Mouse (Mus musculus) CD8-positive naive resting alpha-beta T cell, adult 2 months (primary cell): ENCODE measurements around the gene Cwh43.

ENCODE experiments used
- DNase-seq, 2 experiments: peaks; one replicate each; pipeline ENCODE4 v3.0.0; 2022; ENCODE audit warnings: low read depth in 2 of 2, low spot score in 2 of 2

Cwh43 gene

GRCm38 (mm10) chr5:73393041-73393440 lies 12.8 kb upstream of the Cwh43 start:
- DNase-seq = no peak

- DNase-seq = no peak
Measured at GRCm38 (mm10) chr5:73399768-73400526, 5.9 kb upstream of the Cwh43 start.

- DNase-seq = no peak
Measured at GRCm38 (mm10) chr5:73401341-73401740, 4.5 kb upstream of the Cwh43 start.

GRCm38 (mm10) chr5:73402911-73403310 lies 3.0 kb upstream of the Cwh43 start:
- DNase-seq = no peak

GRCm38 (mm10) chr5:73403311-73404068 lies 2.4 kb upstream of the Cwh43 start:
- DNase-seq = no peak

- DNase-seq = no peak
Measured at GRCm38 (mm10) chr5:73404790-73405189, 1.1 kb upstream of the Cwh43 start.

- DNase-seq = no peak
Measured at GRCm38 (mm10) chr5:73406861-73407260, 986 bp downstream of the Cwh43 start.

- DNase-seq = no peak
Measured at GRCm38 (mm10) chr5:73409970-73410369, 4.1 kb downstream of the Cwh43 start.

- DNase-seq = no peak
Measured at GRCm38 (mm10) chr5:73411771-73412170, 5.9 kb downstream of the Cwh43 start.

- DNase-seq = no peak
Measured at GRCm38 (mm10) chr5:73414172-73414571, 8.3 kb downstream of the Cwh43 start.

- no peak for DNase-seq
Measured at GRCm38 (mm10) chr5:73419045-73419695, 13.3 kb downstream of the Cwh43 start.

GRCm38 (mm10) chr5:73426824-73427223 lies 20.9 kb downstream of the Cwh43 start:
- DNase-seq = no peak

- peak in 1 of 2 experiments; percentile 35 for DNase-seq
Measured at GRCm38 (mm10) chr5:73431581-73431980, 25.7 kb downstream of the Cwh43 start.

GRCm38 (mm10) chr5:73432805-73433204 lies 26.9 kb downstream of the Cwh43 start:
- no peak for DNase-seq

- no peak for DNase-seq
Measured at GRCm38 (mm10) chr5:73434764-73435163, 28.9 kb downstream of the Cwh43 start.

- no peak for DNase-seq
Measured at GRCm38 (mm10) chr5:73442176-73442575, 36.3 kb downstream of the Cwh43 start.

- DNase-seq = no peak
Measured at GRCm38 (mm10) chr5:73450276-73450675, 44.4 kb downstream of the Cwh43 start.

- DNase-seq = no peak
Measured at GRCm38 (mm10) chr5:73454502-73455306, 48.8 kb downstream of the Cwh43 start.

GRCm38 (mm10) chr5:73455307-73455687 lies 49.4 kb downstream of the Cwh43 start:
- no peak for DNase-seq

GRCm38 (mm10) chr5:73468462-73469433 lies 62.9 kb downstream of the Cwh43 start:
- no peak for DNase-seq
